Mouse (Mus musculus) forebrain, embryonic 12.5 days (tissue): ENCODE measurements around the gene Prpf31. TPM values are rescaled to one million over a fixed set of nuclear protein-coding genes. Genes with fewer than 3 reads are reported as not detected.
A peak's percentile ranks its signal among the peaks of the same experiment; 100 is the strongest.

ENCODE experiments used
- ATAC-seq: fragments of 200-750 bp; cut with Nextera tagmentation; 2 replicates; pipeline ENCODE4 v1.8.0; 2017; ENCODE audit warnings: moderate TSS enrichment; ENCODE audit not compliant: low FRiP score
- H3K27ac ChIP-seq: fragments of 300-500 bp; sonication (generic); 2 replicates; pipeline ENCODE4 v1.5.1; 2016; ENCODE audit warnings: mild to moderate bottlenecking
- H3K27me3 ChIP-seq: fragments of 300-500 bp; sonication (generic); 2 replicates; pipeline ENCODE4 v1.6.1; 2016; ENCODE audit warnings: mild to moderate bottlenecking
- H3K36me3 ChIP-seq: fragments of 300-500 bp; sonication (generic); replicated peaks from 2 replicates; pipeline ENCODE4 v1.6.1; 2016; ENCODE audit warnings: mild to moderate bottlenecking
- H3K4me1 ChIP-seq: fragments of 300-500 bp; sonication (generic); 2 replicates; pipeline ENCODE4 v1.6.1; 2016
- H3K4me2 ChIP-seq: fragments of 300-500 bp; sonication (generic); 2 replicates; pipeline ENCODE4 v1.6.1; 2016; ENCODE audit warnings: mild to moderate bottlenecking, moderate library complexity
- H3K4me3 ChIP-seq: fragments of 300-500 bp; sonication (generic); replicated peaks from 2 replicates; pipeline ENCODE4 v1.5.1; 2016; ENCODE audit warnings: mild to moderate bottlenecking
- H3K9ac ChIP-seq: fragments of 300-500 bp; sonication (generic); 2 replicates; pipeline ENCODE4 v1.6.1; 2016; ENCODE audit warnings: mild to moderate bottlenecking
- H3K9me3 ChIP-seq: fragments of 300-500 bp; sonication (generic); 2 replicates; pipeline ENCODE4 v1.6.1; 2016
- WGBS: fragments of 180-500 bp; shearing (Covaris S2); methylation state at CpG from one replicate; pipeline ENCODE4 v1.1.7; 2016; 5-methylcytosine and 5-hydroxymethylcytosine counted together
- polyA plus RNA-seq: library from polyadenylated mRNA; unstranded; fragments of >200 nt; fragmentation: Nextera tagmentation; extraction: Ambion mirVana; gene quantifications from 2 replicates; pipeline ENCODE4 v1.2.1, GENCODE M21; 2016

Prpf31 gene
- polyA plus RNA-seq, 1 experiment from 2014 or later, result 140 TPM

GRCm38 (mm10) chr7:3607391-3607790 is 22.4 kb upstream of the Prpf31 start:
- H3K4me1 ChIP-seq, result no peaks in the 10 kb centered on the region
- no peak overlapping the region for H3K9ac ChIP-seq
- no peaks in the 10 kb centered on the region for H3K9me3 ChIP-seq
- H3K27ac ChIP-seq, result no peak overlapping the region
- H3K4me2 ChIP-seq, result no peak overlapping the region
- no peaks in the 10 kb centered on the region; the same call in 1 of the 2 replicates for H3K27me3 ChIP-seq
- 91% methylated on average over 6 of the region's 6 CpGs for WGBS
- H3K36me3 ChIP-seq, result no peaks in the 10 kb centered on the region
- ATAC-seq, result no peak
- no peak overlapping the region for H3K4me3 ChIP-seq

- 88% methylated on average over 3 of the region's 3 CpGs for WGBS
- Histone ChIP-seq H3K4me1 (no peaks in the 10 kb centered on the region), H3K4me2 (no peak overlapping the region)
These were observed 21.1 kb upstream of the Prpf31 start for GRCm38 (mm10) chr7:3608668-3609067.

DNA sequence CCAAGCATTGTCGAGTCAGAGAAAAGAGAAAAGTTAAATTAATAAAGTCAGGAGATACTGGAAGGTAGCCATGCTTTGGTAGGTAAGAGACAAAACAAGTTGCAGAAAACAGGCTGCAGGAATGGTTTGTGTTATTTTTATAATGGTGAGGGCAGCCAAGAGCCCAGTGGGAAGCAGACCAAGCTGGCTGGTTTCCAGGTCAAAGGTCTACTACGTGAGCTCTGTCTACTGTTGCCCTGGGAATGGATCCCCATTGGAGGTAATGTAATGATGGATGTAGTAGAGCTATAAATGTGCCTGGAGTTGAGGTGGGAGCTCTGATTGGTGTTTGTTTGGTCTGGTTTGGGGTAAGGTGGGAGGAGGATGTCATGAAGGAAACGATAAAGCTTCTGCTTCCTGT is 20.7 kb upstream of the Prpf31 start:
- Histone ChIP-seq H3K36me3 (no peaks in the 10 kb centered on the region), H3K9me3 (no peaks in the 10 kb centered on the region), H3K4me1 (no peaks in the 10 kb centered on the region), H3K4me3 (no peak overlapping the region), H3K27me3 (no peaks in the 10 kb centered on the region; the same call in 1 of the 2 replicates), H3K9ac (no peak overlapping the region), H3K27ac (no peak overlapping the region), H3K4me2 (no peak overlapping the region)
- ATAC-seq, result no peak
- 74% methylated on average over 3 of the region's 3 CpGs for WGBS

More at GRCm38 (mm10) chr7:3608668-3609067, 21.1 kb upstream of the Prpf31 start:
- Histone ChIP-seq H3K36me3 (no peaks in the 10 kb centered on the region), H3K9me3 (no peaks in the 10 kb centered on the region), H3K27me3 (no peaks in the 10 kb centered on the region; the same call in 1 of the 2 replicates), H3K27ac (no peak overlapping the region), H3K4me3 (no peak overlapping the region), H3K9ac (no peak overlapping the region)
- ATAC-seq, result no peak

GRCm38 (mm10) chr7:3610437-3610836 is 19.3 kb upstream of the Prpf31 start:
- no peak overlapping the region for H3K9ac ChIP-seq
- WGBS, result 92% methylated on average over 3 of the region's 3 CpGs
- no peak for ATAC-seq
- H3K9me3 ChIP-seq, result no peaks in the 10 kb centered on the region
- H3K4me2 ChIP-seq, result no peak overlapping the region
- H3K4me1 ChIP-seq, result no peaks in the 10 kb centered on the region
- no peak overlapping the region for H3K4me3 ChIP-seq
- no peak overlapping the region for H3K27ac ChIP-seq
- H3K27me3 ChIP-seq, result no peaks in the 10 kb centered on the region; the same call in 1 of the 2 replicates
- H3K36me3 ChIP-seq, result no peaks in the 10 kb centered on the region

GRCm38 (mm10) chr7:3611006-3611405 is 18.8 kb upstream of the Prpf31 start:
- H3K36me3 ChIP-seq, result no peaks in the 10 kb centered on the region
- no peak for ATAC-seq
- WGBS, result 90% methylated on average over 13 of the region's 13 CpGs
- H3K4me2 ChIP-seq, result no peak overlapping the region
- H3K9me3 ChIP-seq, result no peaks in the 10 kb centered on the region
- H3K4me3 ChIP-seq, result no peak overlapping the region
- H3K4me1 ChIP-seq, result no peaks in the 10 kb centered on the region
- no peak overlapping the region for H3K27ac ChIP-seq
- no peaks in the 10 kb centered on the region; the same call in 1 of the 2 replicates for H3K27me3 ChIP-seq
- no peak overlapping the region for H3K9ac ChIP-seq

- Histone ChIP-seq H3K9me3 (no peaks in the 10 kb centered on the region), H3K4me3 (no peak overlapping the region), H3K36me3 (peaks cover 2% of the 10 kb centered on the region; the same call in 1 of the 2 replicates), H3K4me2 (no peak overlapping the region), H3K27ac (no peak overlapping the region), H3K9ac (no peak overlapping the region), H3K4me1 (peaks cover 11% of the 10 kb centered on the region), H3K27me3 (no peaks in the 10 kb centered on the region; the same call in 1 of the 2 replicates)
- 74% methylated on average over 3 of the region's 3 CpGs for WGBS
- ATAC-seq, result no peak
These were observed 15.8 kb upstream of the Prpf31 start for GRCm38 (mm10) chr7:3614021-3614420.

GRCm38 (mm10) chr7:3616057-3616388 is 13.8 kb upstream of the Prpf31 start, which contains the start of gene Oscar:
Gene Oscar, minus strand, starts transcription at chr7:3616157.
- Histone ChIP-seq H3K4me2 (peak within 1 kb of the TSS; percentile 76; the same call in 1 of the 2 replicates), H3K27ac (no peak within 1 kb of the TSS), H3K4me3 (peak within 1 kb of the TSS; percentile 79), H3K4me1 (peaks cover 11% of the 10 kb centered on the region), H3K9ac (no peak within 1 kb of the TSS), H3K9me3 (no peaks in the 10 kb centered on the region), H3K36me3 (peaks cover 19% of the 10 kb centered on the region), H3K27me3 (no peaks in the 10 kb centered on the region; the same call in 1 of the 2 replicates)
- no peak for ATAC-seq
- WGBS, result 84% methylated on average over 4 of the region's 4 CpGs

- Histone ChIP-seq H3K4me1 (peaks cover 11% of the 10 kb centered on the region), H3K27ac (no peak overlapping the region), H3K9me3 (no peaks in the 10 kb centered on the region), H3K4me2 (peak overlapping the region; percentile 76; the same call in 1 of the 2 replicates), H3K9ac (0 out of 2 replicates have a peak overlapping the region, but pooled peaks have one; percentile 81), H3K27me3 (no peaks in the 10 kb centered on the region), H3K4me3 (peak overlapping the region; percentile 79), H3K36me3 (peaks cover 22% of the 10 kb centered on the region)
- 42% methylated on average over 6 of the region's 6 CpGs for WGBS
- peak; percentile 45 for ATAC-seq
These were observed 13.2 kb upstream of the Prpf31 start for GRCm38 (mm10) chr7:3616389-3617241.

GRCm38 (mm10) chr7:3617242-3617995 is 12.4 kb upstream of the Prpf31 start, which contains the start of gene Ndufa3:
Gene Ndufa3, plus strand, starts transcription at chr7:3617373.
- 2% methylated on average over 32 of the region's 32 CpGs for WGBS

GRCm38 (mm10) chr7:3629030-3629429 is 755 bp upstream of the Prpf31 start:
- ATAC-seq, result peak; percentile 59
- Histone ChIP-seq H3K9me3 (no peaks in the 10 kb centered on the region), H3K27ac (peak overlapping the region; percentile 59), H3K4me1 (peaks cover 20% of the 10 kb centered on the region), H3K4me3 (peak overlapping the region; percentile 70), H3K27me3 (no peaks in the 10 kb centered on the region), H3K36me3 (peaks cover 38% of the 10 kb centered on the region), H3K4me2 (peak overlapping the region; percentile 96), H3K9ac (peak overlapping the region; percentile 89)
- WGBS, result 38% methylated on average over 4 of the region's 4 CpGs

More at GRCm38 (mm10) chr7:3617242-3617995, 12.4 kb upstream of the Prpf31 start, which contains the start of gene Ndufa3:
- Histone ChIP-seq H3K9me3 (no peaks in the 10 kb centered on the region), H3K9ac (peak within 1 kb of the TSS; percentile 81), H3K27me3 (no peaks in the 10 kb centered on the region), H3K4me2 (peak within 1 kb of the TSS; percentile 76), H3K27ac (peak within 1 kb of the TSS; percentile 42; the same call in 1 of the 2 replicates), H3K36me3 (peaks cover 28% of the 10 kb centered on the region), H3K4me3 (peak within 1 kb of the TSS; percentile 79), H3K4me1 (peaks cover 11% of the 10 kb centered on the region)
- ATAC-seq, result peak; percentile 96

GRCm38 (mm10) chr7:3630478-3630815 is 662 bp downstream of the Prpf31 start:
- 48% methylated on average over 3 of the region's 3 CpGs for whole genome bisulfite sequencing
- peaks cover 41% of the 10 kb centered on the region for H3K36me3 ChIP-seq
- no peaks in the 10 kb centered on the region for H3K9me3 ChIP-seq
- H3K27me3 ChIP-seq, result no peaks in the 10 kb centered on the region
- peaks cover 20% of the 10 kb centered on the region for H3K4me1 ChIP-seq
- H3K27ac ChIP-seq, result no peak overlapping the region
- ATAC-seq, result 0 out of 2 replicates have a peak, but pooled peaks have one; percentile 4
- H3K9ac ChIP-seq, result peak overlapping the region; percentile 89
- H3K4me3 ChIP-seq, result peak overlapping the region; percentile 70
- peak overlapping the region; percentile 96 for H3K4me2 ChIP-seq

DNA sequence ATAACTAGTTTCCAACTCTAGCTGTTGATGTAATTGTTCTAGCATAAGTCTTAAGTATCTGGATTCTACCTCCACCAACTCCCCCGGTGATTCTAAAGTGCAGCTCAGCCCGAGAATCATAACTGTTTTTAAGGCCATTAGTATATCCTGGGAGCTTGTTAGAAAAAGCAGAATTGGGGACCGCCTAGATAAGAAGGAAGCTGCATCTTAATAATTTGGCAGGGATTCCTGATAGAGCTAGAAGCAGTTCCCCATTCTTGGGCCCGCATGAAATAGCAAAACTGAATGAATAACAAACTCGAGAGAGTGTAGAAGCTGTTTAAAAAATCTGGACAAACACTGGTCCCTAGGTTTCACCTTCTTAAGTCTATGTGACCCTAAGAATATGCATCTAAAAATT is 13.6 kb downstream of the Prpf31 start:
- H3K4me3 ChIP-seq, result no peak overlapping the region
- H3K9ac ChIP-seq, result no peak overlapping the region
- no peaks in the 10 kb centered on the region for H3K9me3 ChIP-seq
- peaks cover 30% of the 10 kb centered on the region for H3K4me1 ChIP-seq
- no peak overlapping the region for H3K4me2 ChIP-seq
- H3K36me3 ChIP-seq, result peaks cover 43% of the 10 kb centered on the region
- no peaks in the 10 kb centered on the region for H3K27me3 ChIP-seq
- WGBS, result 73% methylated on average over 5 of the region's 5 CpGs
- ATAC-seq, result no peak
- no peak overlapping the region for H3K27ac ChIP-seq
